Mouse (Mus musculus): Measurements from ENCODE around the gene B430306N03Rik.

DNA sequence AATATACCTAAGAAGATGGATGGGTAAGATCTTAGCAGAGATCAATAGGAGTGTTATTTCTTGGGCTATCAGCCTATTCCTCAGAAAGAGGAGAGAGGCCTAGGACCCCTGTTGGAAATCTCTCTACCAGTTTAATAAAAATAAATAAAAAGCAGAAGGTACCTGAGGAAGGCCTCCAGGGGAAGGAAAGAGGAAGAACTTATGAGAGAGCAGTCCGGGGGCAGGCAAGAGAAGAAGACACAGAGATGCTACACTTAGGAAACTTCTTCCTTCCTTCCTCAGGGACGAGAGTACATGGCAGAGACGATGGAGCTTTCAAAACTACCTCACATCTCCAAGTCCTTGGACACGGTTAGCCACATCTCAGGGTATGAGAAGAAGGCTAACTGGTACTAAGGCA lies 41.8 kb upstream of the B430306N03Rik start:
- no peak for TF ChIP-seq CTCF (IDR thresholded peaks at IDR 0.05; ENCODE audit: insufficient read depth, low read depth, low read length)
- TF ChIP-seq POLR2A (IDR thresholded peaks at IDR 0.05; ENCODE audit: insufficient read depth, low read depth, low read length): no peak

Data from olfactory bulb, adult 2 months (tissue).